Mouse (Mus musculus) hindbrain, embryonic 14.5 days (tissue): ENCODE results near the gene Gpr82. TPM values are rescaled to one million over a fixed set of nuclear protein-coding genes. Genes with fewer than 3 reads are reported as not detected.

Source experiments
- ATAC-seq: fragments of 200-750 bp; cut with Nextera tagmentation; 2 replicates; pipeline ENCODE4 v1.8.0; 2017; ENCODE audit warnings: moderate number of reproducible peaks, mild to moderate bottlenecking, moderate TSS enrichment, moderate library complexity; ENCODE audit not compliant: low FRiP score
- DNase-seq: peaks from one replicate; pipeline ENCODE4 v3.0.0-alpha.2; 2015; ENCODE audit warnings: low spot score
- H3K27ac ChIP-seq: fragments of 300-500 bp; sonication (generic); 2 replicates; pipeline ENCODE4 v1.5.1; 2014; ENCODE audit warnings: mild to moderate bottlenecking, moderate library complexity
- H3K27me3 ChIP-seq: fragments of 300-500 bp; sonication (generic); 2 replicates; pipeline ENCODE4 v1.6.1; 2014; ENCODE audit warnings: mild to moderate bottlenecking, low read length, mixed read lengths; ENCODE audit not compliant: control insufficient read depth, insufficient read depth
- H3K36me3 ChIP-seq: fragments of 300-500 bp; sonication (generic); replicated peaks from 2 replicates; pipeline ENCODE4 v1.6.1; 2014; ENCODE audit not compliant: control insufficient read depth, insufficient read depth
- H3K4me1 ChIP-seq: fragments of 300-500 bp; sonication (generic); replicated peaks from 2 replicates; pipeline ENCODE4 v1.6.1; 2014; ENCODE audit warnings: antibody characterized with exemption, low read length, mixed read lengths; ENCODE audit not compliant: control insufficient read depth, insufficient read depth
- H3K4me2 ChIP-seq: fragments of 300-500 bp; sonication (generic); replicated peaks from 2 replicates; pipeline ENCODE4 v1.6.1; 2014; ENCODE audit warnings: mild to moderate bottlenecking, moderate library complexity
- H3K4me3 ChIP-seq: fragments of 300-500 bp; sonication (generic); replicated peaks from 2 replicates; pipeline ENCODE4 v1.5.1; 2014; ENCODE audit warnings: mild to moderate bottlenecking, low read length
- H3K9ac ChIP-seq: fragments of 300-500 bp; sonication (generic); 2 replicates; pipeline ENCODE4 v1.6.1; 2014
- H3K9me3 ChIP-seq: fragments of 300-500 bp; sonication (generic); 2 replicates; pipeline ENCODE4 v1.6.1; 2016; ENCODE audit warnings: low read length; ENCODE audit not compliant: control insufficient read depth
- WGBS: fragments of 180-500 bp; shearing (Covaris S2); extraction: QIAGEN DNeasy Blood & Tissue Kit; methylation state at CpG from one replicate; pipeline ENCODE4 v1.1.7; 2014; 5-methylcytosine and 5-hydroxymethylcytosine counted together
- polyA plus RNA-seq: library from polyadenylated mRNA; unstranded; fragments of >200 nt; fragmentation: Nextera tagmentation; extraction: Ambion mirVana; gene quantifications from 2 replicates; pipeline ENCODE4 v1.2.1, GENCODE M21; 2014

Gpr82 gene
- polyA plus RNA-seq = 0.21 and 0.79 TPM in 2 replicates

DNA sequence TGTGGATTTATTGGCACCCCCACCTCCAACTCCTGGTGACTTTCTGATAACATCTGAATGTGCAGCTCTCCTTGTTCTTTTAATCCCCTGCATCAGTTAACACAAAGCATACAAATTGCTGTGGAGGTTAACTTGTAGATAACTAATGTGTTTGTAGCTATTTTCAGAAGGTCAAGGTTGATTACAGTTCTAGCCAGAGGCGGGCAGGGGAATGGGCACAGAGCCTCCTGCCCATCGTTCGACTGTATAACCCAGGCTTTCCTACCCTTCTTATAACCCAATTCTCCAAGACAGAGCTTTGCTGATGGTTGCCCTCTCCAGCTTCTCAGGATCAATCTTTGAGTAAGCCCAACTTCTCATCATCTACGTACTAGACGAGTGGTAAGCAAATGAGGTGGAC is at the start of gene Gpr82:
Gpr82 (plus strand) TSS at position 301 of the 400 bp plus-strand sequence.
- ATAC-seq = no peak
- Histone ChIP-seq H3K9ac (no peak within 1 kb of the TSS), H3K9me3 (no peaks in the 10 kb centered on the region), H3K4me1 (no peaks in the 10 kb centered on the region), H3K4me2 (no peak within 1 kb of the TSS), H3K27ac (no peak within 1 kb of the TSS), H3K36me3 (no peaks in the 10 kb centered on the region), H3K27me3 (no peaks in the 10 kb centered on the region), H3K4me3 (no peak within 1 kb of the TSS)
- WGBS = 97% methylated on average over 5 of the region's 5 CpGs
- no peak for DNase-seq

DNA sequence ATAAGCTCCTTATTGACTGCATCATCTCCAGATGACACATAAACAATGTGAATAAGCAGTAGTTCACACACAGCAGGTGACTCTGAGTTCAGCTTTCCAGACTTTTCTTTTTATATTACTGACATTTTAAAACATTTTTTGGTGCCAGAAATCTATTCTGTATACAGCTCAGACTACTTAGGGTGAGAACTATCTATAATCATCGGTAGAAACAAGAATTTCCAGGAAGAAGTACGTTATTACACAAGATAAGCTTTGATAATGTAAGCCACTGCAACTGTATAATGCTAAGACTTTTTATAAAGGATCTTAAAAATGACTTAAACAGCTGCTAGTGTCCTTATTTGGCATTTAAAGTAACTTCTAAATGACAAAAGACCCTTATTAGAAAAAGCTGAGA is 49.0 kb upstream of the Gpr82 start:
- Histone ChIP-seq H3K9me3 (no peaks in the 10 kb centered on the region), H3K4me3 (no peak overlapping the region), H3K27ac (no peak overlapping the region), H3K36me3 (peaks cover 5% of the 10 kb centered on the region), H3K9ac (no peak overlapping the region), H3K4me2 (no peak overlapping the region), H3K27me3 (no peaks in the 10 kb centered on the region), H3K4me1 (no peaks in the 10 kb centered on the region)
- DNase-seq (no peak), ATAC-seq (no peak)
- 90% methylated on average over 2 of the region's 2 CpGs for WGBS

DNA sequence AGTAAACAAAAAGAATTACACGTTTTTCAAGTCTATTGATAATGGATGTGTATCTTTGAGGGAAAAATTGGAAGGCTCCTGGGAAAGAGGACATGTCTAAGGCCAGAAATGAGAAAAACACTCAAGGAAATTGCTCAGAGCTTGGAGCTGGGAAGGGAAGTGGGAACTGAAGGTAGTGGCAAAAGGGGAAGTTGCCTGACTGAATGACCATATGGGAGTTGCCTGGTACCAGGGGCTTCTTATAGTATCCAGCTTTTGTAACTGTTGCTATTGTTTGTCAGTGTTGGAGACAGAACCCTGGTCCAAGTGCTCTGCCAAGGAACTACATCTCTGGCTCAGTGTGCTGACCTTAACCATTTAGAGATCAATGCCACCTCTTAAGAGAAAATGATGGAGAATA is 44.4 kb upstream of the Gpr82 start:
- no peak for ATAC-seq
- DNase-seq = no peak
- Histone ChIP-seq H3K27me3 (no peaks in the 10 kb centered on the region), H3K4me1 (no peaks in the 10 kb centered on the region), H3K9ac (no peak overlapping the region), H3K9me3 (no peaks in the 10 kb centered on the region), H3K4me2 (no peak overlapping the region), H3K27ac (no peak overlapping the region), H3K4me3 (no peak overlapping the region), H3K36me3 (peaks cover 4% of the 10 kb centered on the region; the same call in 1 of the 2 replicates)
- WGBS = 81% methylated on average over 1 of the region's 1 CpGs

DNA sequence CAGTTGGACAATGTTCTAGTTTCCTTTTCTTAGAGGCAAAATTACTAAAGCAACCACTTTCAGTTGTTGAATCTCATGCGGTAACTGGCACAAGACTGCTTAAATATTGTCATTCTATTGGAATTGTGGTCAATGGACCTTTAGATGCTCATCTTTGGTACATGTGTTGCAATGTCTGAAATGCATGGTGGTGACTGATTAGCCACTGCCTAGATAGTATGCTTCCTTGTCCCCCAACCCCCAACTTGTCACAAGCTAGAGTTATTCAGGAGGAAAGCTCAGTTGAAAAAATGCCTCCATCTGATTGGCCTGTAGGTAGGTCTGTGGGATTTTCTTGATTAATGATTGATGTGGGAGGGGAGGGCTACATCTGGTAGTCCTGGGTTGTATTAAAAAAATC is 43.9 kb upstream of the Gpr82 start:
- no peak overlapping the region for H3K4me3 ChIP-seq

DNA sequence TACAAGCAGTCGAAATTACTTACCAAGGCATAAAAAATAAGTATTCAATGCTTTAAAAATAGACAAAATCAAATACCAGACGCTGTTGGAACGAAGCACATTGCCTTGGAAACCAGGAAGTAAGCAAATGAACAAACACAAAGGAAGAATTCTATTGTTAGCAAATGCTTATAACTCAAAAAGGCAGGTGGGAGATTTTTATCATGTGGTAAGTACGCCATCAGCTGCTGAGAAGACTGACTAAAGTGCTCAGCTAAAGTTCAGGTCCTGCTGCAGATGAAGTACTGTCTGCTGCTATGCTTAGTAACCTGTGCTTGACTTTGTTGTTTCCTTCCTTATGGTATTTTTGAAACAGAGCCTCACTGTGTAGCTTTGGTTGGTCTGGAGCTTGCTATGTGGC is 42.7 kb upstream of the Gpr82 start:
- H3K27ac ChIP-seq = no peak overlapping the region
- no peak for DNase-seq
- no peaks in the 10 kb centered on the region for H3K27me3 ChIP-seq
- ATAC-seq = no peak
- H3K9me3 ChIP-seq = no peaks in the 10 kb centered on the region
- H3K36me3 ChIP-seq = peaks cover 4% of the 10 kb centered on the region; the same call in 1 of the 2 replicates
- no peak overlapping the region for H3K4me2 ChIP-seq
- H3K4me3 ChIP-seq = no peak overlapping the region
- no peaks in the 10 kb centered on the region for H3K4me1 ChIP-seq
- 76% methylated on average over 4 of the region's 4 CpGs for WGBS
- H3K9ac ChIP-seq = no peak overlapping the region

More for the DNA sequence above, 43.9 kb upstream of the Gpr82 start:
- DNase-seq (no peak), ATAC-seq (no peak)
- Histone ChIP-seq H3K9me3 (no peaks in the 10 kb centered on the region), H3K9ac (no peak overlapping the region), H3K36me3 (peaks cover 4% of the 10 kb centered on the region; the same call in 1 of the 2 replicates), H3K27me3 (no peaks in the 10 kb centered on the region), H3K27ac (no peak overlapping the region), H3K4me1 (no peaks in the 10 kb centered on the region), H3K4me2 (no peak overlapping the region)
- WGBS = 93% methylated on average over 1 of the region's 1 CpGs

DNA sequence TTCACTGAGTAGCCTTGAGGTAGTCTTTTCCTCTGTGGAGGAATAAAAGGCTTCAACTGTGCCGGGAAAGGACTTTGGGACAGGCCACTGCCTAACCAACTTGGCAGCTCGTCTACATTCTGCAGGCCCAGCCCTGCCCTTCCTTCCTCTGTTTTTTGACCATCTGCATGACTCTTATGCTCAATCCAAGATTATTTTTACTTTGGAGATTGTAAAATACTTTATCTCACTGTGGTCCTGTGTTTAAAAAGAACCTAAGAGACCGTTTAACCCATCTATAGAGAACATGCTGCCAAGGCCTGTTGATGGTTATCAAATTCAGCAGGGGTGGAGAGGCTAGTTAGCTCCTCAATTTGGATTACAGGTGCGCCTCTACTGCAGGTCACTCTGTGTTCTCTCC is 39.7 kb upstream of the Gpr82 start:
- Histone ChIP-seq H3K9me3 (no peaks in the 10 kb centered on the region), H3K4me1 (no peaks in the 10 kb centered on the region), H3K4me3 (no peak overlapping the region), H3K27me3 (0 out of 2 replicates have a peak, but pooled peaks cover 4% of the 10 kb centered on the region), H3K4me2 (no peak overlapping the region), H3K9ac (no peak overlapping the region), H3K36me3 (peaks cover 4% of the 10 kb centered on the region; the same call in 1 of the 2 replicates), H3K27ac (no peak overlapping the region)
- DNase-seq = no peak
- WGBS = 89% methylated on average over 4 of the region's 4 CpGs
- no peak for ATAC-seq

DNA sequence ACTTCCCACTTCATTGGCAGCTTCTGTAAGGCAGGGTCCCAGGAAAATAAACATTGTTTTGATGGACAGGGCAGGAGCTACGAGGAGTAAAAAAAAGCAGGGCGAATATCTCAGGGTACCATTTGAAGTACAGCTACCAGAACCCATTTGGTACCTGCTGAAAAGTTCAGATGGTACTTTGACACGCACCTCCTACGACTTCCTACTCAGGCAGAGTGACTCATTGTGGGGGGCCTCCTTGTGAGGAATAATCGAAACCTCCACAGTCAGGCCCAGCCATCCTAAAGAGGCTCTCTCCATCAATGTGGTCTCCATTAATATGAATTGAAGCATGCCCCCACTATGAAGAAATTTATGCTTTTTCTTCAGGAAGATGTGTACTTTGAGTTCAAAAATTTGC is 38.5 kb upstream of the Gpr82 start:
- Histone ChIP-seq H3K4me2 (no peak overlapping the region), H3K4me3 (no peak overlapping the region), H3K27me3 (0 out of 2 replicates have a peak, but pooled peaks cover 4% of the 10 kb centered on the region), H3K9ac (no peak overlapping the region), H3K27ac (no peak overlapping the region), H3K36me3 (peaks cover 4% of the 10 kb centered on the region; the same call in 1 of the 2 replicates), H3K9me3 (no peaks in the 10 kb centered on the region), H3K4me1 (no peaks in the 10 kb centered on the region)
- DNase-seq = no peak
- 87% methylated on average over 5 of the region's 5 CpGs for WGBS
- ATAC-seq = no peak

DNA sequence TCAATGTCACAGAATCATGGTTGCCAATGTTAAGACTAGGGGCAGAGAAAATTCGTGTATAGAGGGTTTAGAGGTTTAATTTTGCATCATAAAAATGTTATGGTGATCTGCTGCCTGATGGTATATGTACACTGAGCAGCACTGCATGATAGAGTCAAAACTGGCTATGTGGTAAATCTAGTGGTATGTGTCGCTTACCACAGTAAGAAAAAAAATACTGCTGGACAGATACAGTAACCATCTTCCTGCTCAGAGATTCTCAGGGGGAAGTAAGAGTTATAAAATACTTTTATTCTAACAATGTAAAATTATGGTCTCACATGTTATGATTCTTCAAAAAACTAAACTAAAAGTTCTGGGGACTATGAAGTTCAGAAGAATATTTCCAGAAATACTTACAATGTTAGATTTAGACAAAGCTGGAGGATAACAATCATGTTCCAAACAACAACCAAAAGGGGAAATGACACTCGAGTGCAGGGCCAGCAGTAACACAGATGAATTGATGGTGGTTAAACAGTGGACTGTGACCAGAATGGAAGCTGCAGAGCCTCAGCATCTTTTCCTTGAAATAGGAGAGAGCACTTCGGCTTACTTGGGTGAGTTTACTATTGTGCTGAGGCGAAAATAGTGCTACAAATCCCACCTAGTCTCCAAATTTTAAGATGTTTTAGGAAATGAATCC is 29.4 kb upstream of the Gpr82 start, which contains the start of gene Gpr34:
Gpr34 (plus strand) TSS at position 491 of the 685 bp plus-strand sequence.
- DNase-seq (no peak), ATAC-seq (no peak)
- Histone ChIP-seq H3K27me3 (0 out of 2 replicates have a peak, but pooled peaks cover 4% of the 10 kb centered on the region), H3K27ac (no peak within 1 kb of the TSS), H3K4me1 (no peaks in the 10 kb centered on the region), H3K4me3 (no peak within 1 kb of the TSS), H3K4me2 (no peak within 1 kb of the TSS), H3K9ac (no peak within 1 kb of the TSS), H3K9me3 (no peaks in the 10 kb centered on the region), H3K36me3 (no peaks in the 10 kb centered on the region)
- WGBS = 75% methylated on average over 5 of the region's 5 CpGs

DNA sequence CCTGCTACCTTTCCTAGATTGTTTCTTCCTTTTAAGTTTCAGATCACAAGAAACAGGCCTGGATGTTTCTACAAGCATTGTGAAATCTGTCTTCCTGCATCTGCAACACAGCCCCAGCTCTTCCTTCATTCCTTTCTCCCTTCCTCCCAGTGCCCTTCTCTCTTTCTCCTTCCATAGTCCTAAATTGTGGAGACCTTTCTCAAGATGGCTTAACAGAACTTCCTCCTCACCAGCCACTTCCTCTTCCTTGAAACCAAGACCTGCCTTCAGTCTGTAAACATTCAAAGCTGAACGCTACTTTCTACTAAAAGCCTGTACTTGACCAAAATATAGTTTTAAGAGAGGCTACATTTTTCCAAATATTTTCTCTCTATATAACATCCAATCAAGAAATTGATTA is 24.8 kb upstream of the Gpr82 start:
- ATAC-seq (no peak), DNase-seq (no peak)
- H3K9ac ChIP-seq = no peak overlapping the region
- 84% methylated on average over 1 of the region's 1 CpGs for WGBS
- 0 out of 2 replicates have a peak, but pooled peaks cover 4% of the 10 kb centered on the region for H3K27me3 ChIP-seq
- no peak overlapping the region for H3K4me3 ChIP-seq
- no peaks in the 10 kb centered on the region for H3K9me3 ChIP-seq
- H3K36me3 ChIP-seq = no peaks in the 10 kb centered on the region
- no peaks in the 10 kb centered on the region for H3K4me1 ChIP-seq
- H3K27ac ChIP-seq = no peak overlapping the region
- H3K4me2 ChIP-seq = no peak overlapping the region
